Mouse (Mus musculus) CH12.LX (cell line): ENCODE data around the gene Sfta2.

Source experiments
- CHD2 ChIP-seq: IDR thresholded peaks from 2 replicates; pipeline ENCODE4 v1.6.1; 2011; ENCODE audit warnings: low read length, improper control_type of control experiment
- CTCF ChIP-seq, 2 experiments: IDR thresholded peaks in 1 of 2; conservative IDR thresholded peaks in 1 of 2; 2 replicates each; pipeline ENCODE4 v1.5.1; 2011 to 2012; ENCODE audit warnings: low read depth in 2 of 2, low read length in 2 of 2, improper control_type of control experiment in 1 of 2, inconsistent platforms in 1 of 2, mild to moderate bottlenecking in 1 of 2, moderate library complexity in 1 of 2
- EP300 ChIP-seq: IDR thresholded peaks from 2 replicates; pipeline ENCODE4 v1.6.1; 2011; ENCODE audit warnings: low read length, improper control_type of control experiment
- ETS1 ChIP-seq: conservative IDR thresholded peaks from 2 replicates; pipeline ENCODE4 v1.6.1; 2012; ENCODE audit warnings: low read depth, mild to moderate bottlenecking, inconsistent platforms, low read length, improper control_type of control experiment, moderate library complexity
- NELFE ChIP-seq: IDR thresholded peaks from 2 replicates; pipeline ENCODE4 v1.6.1; 2011; ENCODE audit warnings: low read depth, low read length, improper control_type of control experiment
- POLR2A ChIP-seq: IDR thresholded peaks from 2 replicates; pipeline ENCODE4 v1.6.1; 2011; ENCODE audit warnings: low read depth, mild to moderate bottlenecking, improper control_type of control experiment, low read length
- RCOR1 ChIP-seq: conservative IDR thresholded peaks from 2 replicates; pipeline ENCODE4 v1.6.1; 2012; ENCODE audit warnings: low read depth, mild to moderate bottlenecking, inconsistent platforms, low read length, improper control_type of control experiment
- SMC3 ChIP-seq: IDR thresholded peaks from 2 replicates; pipeline ENCODE4 v1.6.1; 2011; ENCODE audit warnings: low read depth, low read length, improper control_type of control experiment
- TCF12 ChIP-seq: IDR thresholded peaks from 2 replicates; pipeline ENCODE4 v1.6.1; 2014; ENCODE audit warnings: low read depth, mild to moderate bottlenecking, inconsistent platforms, low read length, improper control_type of control experiment
- ZC3H11A ChIP-seq: IDR thresholded peaks from 2 replicates; pipeline ENCODE4 v1.6.1; 2012; ENCODE audit warnings: low read depth, mild to moderate bottlenecking, inconsistent platforms, low read length, improper control_type of control experiment
- ZKSCAN1 ChIP-seq: IDR thresholded peaks from 2 replicates; pipeline ENCODE4 v1.6.1; 2012; ENCODE audit warnings: low read depth, inconsistent platforms, low read length, improper control_type of control experiment, borderline replicate concordance

DNA sequence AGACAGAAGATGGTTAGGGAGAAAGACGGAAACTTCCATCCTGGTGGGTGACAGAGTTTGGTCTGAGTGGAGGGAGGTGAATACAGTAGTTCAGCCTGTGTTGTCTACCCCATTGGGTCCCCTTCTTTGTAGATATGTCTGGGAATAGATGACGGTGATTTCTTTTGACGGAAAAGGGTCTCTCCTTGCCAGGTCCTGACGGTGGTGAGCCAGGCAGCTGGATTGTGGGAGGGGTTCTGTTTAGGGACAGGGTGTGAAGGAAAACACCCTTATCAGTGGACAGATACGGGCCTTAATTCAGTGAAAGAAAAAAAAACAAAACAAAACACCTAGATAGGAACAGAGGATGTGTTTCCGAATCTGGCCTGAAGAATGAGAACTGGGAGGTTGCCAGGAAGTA is 38.0 kb downstream of the Sfta2 start:
- no peak for TF ChIP-seq CTCF (conservative IDR thresholded peaks at IDR 0.05 in 1 of 2, IDR thresholded peaks at IDR 0.05 in 1 of 2; ENCODE audit: low read depth in 2 of 2, low read length in 2 of 2)
- no peak for TF ChIP-seq RCOR1
- TF ChIP-seq ZC3H11A: no peak
- no peak for TF ChIP-seq POLR2A
- no peak for TF ChIP-seq EP300
- no peak for TF ChIP-seq ZKSCAN1
- no peak for TF ChIP-seq NELFE
- TF ChIP-seq TCF12: no peak
- TF ChIP-seq CHD2: no peak
- TF ChIP-seq SMC3: no peak
- no peak for TF ChIP-seq ETS1
